Mouse (Mus musculus): Measurements from ENCODE around the gene Snx17.

Gene Snx17

DNA sequence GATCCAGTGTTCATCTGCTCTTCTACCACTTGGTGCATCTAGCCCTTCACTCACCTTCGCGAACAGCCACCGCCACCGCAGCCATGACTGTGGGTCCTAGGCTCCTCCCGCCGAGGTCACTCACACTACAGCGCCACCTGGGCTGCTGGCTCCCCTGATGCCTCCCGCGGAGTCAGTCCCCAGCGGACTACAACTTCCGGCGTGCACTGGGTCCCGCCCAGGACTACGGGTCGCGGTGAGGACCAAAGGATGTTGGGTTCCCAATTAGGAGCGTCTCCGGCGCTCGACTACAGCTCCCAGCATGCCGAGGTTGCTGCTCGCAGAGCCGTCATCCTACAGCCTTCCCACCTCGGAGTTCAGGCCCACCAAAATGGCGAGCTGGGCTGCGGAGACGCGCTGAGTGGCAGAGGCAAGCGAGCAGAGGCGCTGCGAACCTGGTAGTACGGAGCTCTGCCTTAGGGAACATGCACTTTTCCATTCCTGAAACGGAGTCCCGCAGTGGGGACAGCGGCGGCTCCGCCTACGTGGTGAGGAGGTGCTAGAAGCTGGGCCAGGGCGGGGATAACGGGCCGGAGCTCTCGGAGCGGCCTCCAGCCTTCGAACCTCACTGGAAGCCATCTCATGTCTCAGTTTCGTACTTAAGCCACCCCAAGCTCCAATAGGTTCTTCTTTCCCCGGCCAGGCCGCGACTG is at the start of gene Snx17, which contains the start of gene Eif2b4:
Gene Snx17 (plus strand): TSS at position 289 of the 692 bp plus-strand sequence.
Gene Eif2b4 (minus strand): TSS at position 492 of the 692 bp plus-strand sequence.
- peak; percentile 99 to 100 for DNase-seq (ENCODE audit: low spot score in 2 of 2)

DNA sequence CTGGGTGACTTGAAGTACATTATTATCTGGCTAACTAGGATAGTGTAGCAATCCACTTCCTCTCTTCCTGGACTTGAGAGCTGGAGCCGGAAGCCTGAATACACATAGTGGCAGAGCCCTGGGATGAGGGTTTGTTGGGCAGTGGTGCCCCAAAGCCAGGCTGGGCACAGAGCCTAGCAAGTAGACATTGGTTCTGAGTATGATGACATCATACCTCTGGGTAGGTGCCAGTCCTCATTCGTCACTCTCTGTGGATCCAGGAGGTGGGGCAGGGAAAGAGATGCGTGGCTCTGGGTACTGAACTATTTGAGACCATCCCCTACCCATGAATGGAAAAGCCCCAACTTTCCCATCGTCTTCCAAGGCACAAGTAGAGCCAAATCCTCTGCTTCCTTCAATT is 43.2 kb upstream of the Snx17 start:
- DNase-seq (ENCODE audit: low spot score in 2 of 2) = no peak

DNA sequence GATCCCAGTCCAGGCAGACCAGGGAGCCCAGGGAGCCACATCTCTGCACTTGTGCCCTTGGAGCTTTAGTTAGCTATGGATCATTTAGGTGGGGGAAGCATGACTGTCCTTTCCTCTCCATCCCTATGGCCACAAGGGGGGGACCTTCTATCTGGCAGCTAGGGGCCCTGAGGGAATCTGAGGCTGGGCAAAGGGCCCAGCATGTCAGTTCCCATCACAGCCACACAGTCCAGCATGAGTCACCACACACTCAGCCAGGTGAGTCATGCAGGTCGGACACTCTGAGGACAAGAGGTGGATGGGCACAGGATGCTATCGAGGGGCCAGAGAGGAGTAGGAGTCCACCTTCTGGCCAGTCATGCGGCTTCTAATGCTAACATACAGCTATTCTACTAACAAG is 41.3 kb upstream of the Snx17 start:
- peak; percentile 18 to 45 for DNase-seq (ENCODE audit: low spot score in 2 of 2)

DNA sequence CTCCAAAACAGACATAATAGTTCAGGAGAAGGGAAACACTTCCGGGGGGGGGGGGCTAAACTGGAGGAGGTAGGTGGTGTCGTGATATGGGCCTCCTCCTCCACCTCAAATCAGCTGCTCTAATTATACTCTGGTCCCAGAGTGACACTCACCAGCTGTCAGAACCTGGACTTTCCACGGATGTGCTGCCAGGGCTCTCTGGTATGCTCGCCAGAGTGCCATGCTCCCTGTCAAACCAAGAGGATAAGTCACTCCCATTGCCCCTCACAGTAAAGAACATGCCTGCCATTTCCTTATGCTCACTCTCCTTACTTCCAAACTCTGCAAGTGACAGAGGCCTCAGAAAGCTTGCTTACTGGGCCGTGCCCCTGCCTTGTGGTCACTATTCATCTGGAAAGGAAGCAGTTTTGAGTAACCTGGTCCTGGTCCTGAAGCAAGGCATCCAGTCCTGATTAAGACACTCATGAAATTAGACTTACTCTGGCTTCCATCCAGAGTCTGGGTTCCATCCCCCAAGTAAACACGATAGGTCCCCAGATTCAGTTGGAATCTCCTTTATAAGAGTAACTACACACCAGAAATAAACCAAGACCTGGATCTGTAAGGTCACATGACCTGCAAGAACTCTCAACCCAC is 39.4 kb upstream of the Snx17 start:
- DNase-seq (ENCODE audit: low spot score in 2 of 2) = no peak

GRCm38 (mm10) chr5:31154152-31154553 is 38.9 kb upstream of the Snx17 start, which contains the start of gene Mpv17:
Mpv17 (minus strand) TSS chr5:31154251.
- peak; percentile 74 to 80 for DNase-seq (ENCODE audit: low spot score in 2 of 2)

GRCm38 (mm10) chr5:31162462-31162861 is 30.6 kb upstream of the Snx17 start:
- DNase-seq (ENCODE audit: low spot score in 2 of 2) = no peak

DNA sequence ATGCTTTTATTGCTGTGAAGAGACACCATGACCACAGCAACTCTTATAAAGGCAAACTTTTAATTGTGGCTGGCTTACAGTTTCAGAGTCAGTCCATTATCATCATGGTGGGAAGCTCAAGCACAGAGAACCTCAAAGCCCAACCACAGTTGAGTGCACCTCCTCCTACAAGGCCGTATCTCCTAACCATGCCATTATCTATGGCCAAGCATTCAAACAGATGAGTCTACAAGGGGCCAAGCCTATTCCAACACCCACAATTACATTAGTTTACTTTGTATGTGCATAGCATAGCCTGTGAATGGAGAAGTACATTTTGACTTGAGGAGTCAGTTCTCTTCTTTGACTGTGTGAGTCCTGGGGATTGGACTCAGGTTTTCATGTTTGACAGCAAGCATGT is 28.1 kb upstream of the Snx17 start:
- no peak for DNase-seq (ENCODE audit: low spot score in 2 of 2)

DNA sequence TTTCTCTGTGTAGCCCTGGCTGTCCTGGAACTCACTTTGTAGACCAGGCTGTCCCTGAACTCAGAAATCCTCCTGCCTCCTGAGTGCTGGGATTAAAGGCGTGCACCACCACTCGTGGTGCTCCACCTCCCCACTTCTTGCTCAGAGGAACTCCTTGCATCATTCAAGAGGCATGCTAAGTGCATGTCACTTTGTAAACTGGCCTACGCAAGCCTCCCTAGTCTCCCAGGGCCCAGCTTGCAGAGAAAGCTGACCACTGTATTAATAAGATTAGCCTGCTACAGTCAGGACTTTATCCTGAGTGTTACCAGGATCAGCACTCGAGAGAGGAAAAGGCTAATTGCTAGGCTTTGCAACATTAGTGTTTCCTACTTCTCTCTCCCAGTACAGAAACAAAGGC is 24.4 kb upstream of the Snx17 start:
- DNase-seq (ENCODE audit: low spot score in 2 of 2) = no peak

DNA sequence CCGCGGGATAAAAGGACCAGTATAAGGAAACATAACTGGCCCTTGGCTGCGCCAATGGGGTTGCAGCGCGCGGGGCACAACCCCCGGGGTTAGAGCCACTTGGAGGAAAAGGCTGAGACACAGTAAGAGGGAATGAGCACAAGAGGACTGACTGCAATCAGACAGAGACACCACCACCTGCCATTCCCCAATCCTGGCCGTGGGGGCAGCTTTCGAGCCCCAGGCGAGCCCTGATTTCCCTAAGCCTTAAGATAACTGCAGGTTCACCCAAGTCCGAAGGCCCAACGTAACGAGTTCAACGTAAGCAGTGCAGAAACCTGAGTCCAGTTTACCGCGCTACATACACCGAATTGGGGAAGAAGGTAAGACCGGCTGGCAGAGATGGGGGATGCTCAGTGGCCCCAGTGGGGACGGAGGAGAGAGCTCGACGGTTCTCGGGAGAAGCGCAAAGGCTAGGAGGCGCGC is 13.7 kb upstream of the Snx17 start:
- no peak for DNase-seq (ENCODE audit: low spot score in 2 of 2)

- peak; percentile 88 to 93 for DNase-seq (ENCODE audit: low spot score in 2 of 2)
These were observed 13.0 kb upstream of the Snx17 start, which contains the start of the genes Gm29609 and Gtf3c2 for GRCm38 (mm10) chr5:31179766-31180630. Gm29609 (minus strand) TSS chr5:31179911. Gtf3c2 (minus strand) TSS chr5:31180144.

DNA sequence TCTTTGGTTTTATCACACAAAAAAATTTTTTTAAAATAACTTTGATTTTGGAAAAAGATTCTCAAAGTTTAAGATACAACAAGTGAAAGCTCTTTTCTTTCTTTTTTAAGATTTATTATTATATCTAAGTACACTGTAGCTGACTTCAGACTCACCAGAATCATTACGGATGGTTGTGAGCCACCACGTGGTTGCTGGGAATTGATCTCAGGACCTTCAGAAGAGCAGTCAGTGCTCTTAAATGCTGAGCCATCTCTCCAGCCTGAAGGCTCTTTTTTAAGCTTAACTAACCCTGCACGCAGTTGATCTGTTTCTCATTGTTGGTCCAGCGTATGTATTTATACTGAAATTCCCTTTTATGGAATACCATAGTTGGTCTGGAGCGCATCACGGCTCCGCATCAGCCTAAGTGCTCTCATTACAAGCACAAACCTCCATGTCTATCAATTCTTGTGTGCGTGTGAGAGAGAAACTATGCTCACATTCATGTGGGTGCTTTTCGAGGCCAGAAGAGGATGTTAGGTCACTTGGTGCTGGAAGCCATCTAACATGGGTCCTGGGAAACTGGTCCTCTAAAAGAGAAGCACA is 11.8 kb upstream of the Snx17 start:
- no peak for DNase-seq (ENCODE audit: low spot score in 2 of 2)

DNA sequence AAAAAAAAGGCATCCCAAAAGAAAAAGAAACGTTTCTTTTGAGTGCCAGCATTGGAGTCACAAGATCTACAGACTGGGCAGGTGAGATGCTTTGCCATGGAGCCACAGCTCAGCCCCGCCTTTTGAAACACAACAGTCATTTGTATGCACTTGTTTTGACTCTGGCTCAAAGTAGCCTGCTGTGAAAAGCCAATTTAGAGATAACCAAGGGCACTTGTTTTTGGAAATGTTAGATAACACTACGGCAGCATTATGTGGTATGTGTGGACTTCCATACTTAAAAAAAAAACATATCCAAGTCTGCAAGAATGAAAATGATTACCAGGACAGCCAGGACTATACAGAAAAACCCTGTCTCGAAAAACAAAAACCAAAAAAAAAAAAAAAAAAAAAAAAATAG is 9.3 kb upstream of the Snx17 start:
- no peak for DNase-seq (ENCODE audit: low spot score in 2 of 2)

GRCm38 (mm10) chr5:31188223-31188840 is 4.7 kb upstream of the Snx17 start:
- no peak for DNase-seq (ENCODE audit: low spot score in 2 of 2)

DNA sequence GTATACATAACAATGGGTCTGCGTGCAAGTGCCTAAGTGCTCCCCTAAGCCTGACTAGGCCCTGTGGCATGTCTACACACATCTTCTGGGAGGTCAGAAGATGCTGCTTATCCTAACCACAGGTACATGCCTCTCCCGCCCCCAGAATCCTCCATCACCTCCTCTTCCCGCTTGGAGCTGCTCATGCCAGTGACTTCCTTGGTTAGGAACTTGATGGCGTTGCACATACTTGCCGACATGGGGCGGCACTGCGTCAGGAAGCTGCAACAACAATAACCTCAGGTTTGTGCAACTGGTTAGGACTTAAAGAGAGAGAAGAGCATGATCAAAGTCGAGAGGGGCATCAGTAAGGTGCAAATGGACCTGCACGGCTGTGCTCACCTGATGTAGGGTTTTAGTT is 2.8 kb upstream of the Snx17 start:
- no peak for DNase-seq (ENCODE audit: low spot score in 2 of 2)

DNA sequence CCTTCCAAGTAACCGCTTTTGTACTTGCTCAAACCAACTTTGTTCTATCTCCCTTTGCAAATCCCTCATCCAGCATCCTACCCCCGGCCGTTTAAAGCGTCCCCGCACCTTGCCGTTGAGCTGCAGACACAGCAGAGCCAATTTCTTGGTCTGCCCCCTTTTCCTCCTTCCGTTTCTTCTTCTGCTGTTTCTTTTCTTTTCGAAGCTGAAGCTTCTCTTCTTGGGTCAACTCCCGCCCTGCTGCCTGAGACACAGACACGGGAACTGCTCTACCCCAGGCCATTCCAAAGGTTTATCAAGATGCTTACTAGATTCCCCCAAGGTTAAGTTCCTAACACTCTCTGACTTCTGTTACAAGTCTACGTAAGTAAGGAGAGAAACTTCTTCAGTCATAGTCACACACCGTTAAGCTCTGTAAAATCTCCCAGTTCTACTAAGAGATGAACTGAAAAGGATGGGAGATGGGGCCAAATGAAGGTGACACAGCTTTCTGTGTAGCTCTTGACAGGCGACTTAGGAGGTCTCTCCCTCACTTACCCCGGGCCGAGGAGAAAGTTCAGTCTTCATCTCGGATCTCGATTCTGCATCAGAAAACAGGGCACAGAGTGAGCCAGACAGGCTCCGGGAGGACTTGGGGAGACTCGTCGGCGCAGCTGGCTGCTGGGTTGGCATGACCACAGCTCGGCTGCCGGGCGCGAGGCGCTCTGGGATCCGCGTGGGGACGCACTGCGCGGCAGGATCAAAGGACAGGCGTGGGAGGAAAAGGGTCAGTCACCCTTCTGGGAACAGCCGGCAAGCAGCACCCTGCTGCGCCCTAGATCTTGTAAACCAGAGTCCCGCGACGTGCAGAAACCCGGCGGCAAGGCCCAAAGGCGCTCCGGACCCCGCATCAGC is 735 bp upstream of the Snx17 start:
- no peak for DNase-seq (ENCODE audit: low spot score in 2 of 2)

- DNase-seq (ENCODE audit: low spot score in 2 of 2) = no peak
These were observed 729 bp downstream of the Snx17 start for GRCm38 (mm10) chr5:31193631-31194281.

GRCm38 (mm10) chr5:31194486-31195485 is 1.8 kb downstream of the Snx17 start:
- DNase-seq (ENCODE audit: low spot score in 2 of 2) = no peak

- DNase-seq (ENCODE audit: low spot score in 2 of 2) = no peak
These were observed 2.6 kb downstream of the Snx17 start for GRCm38 (mm10) chr5:31195671-31196070.
